Mouse (Mus musculus) kidney, postnatal 0 days (tissue): ENCODE data around the gene Calu. TPM values are rescaled to one million over a fixed set of nuclear protein-coding genes. Genes with fewer than 3 reads are reported as not detected.

Source experiments
- ATAC-seq: fragments of 200-750 bp; cut with Nextera tagmentation; replicated peaks from 2 replicates; pipeline ENCODE4 v1.8.0; 2017; ENCODE audit warnings: low read depth, moderate number of reproducible peaks, moderate TSS enrichment, moderate library complexity; ENCODE audit not compliant: low FRiP score
- DNase-seq: peaks from one replicate; pipeline ENCODE4 v3.0.0-alpha.2; 2016; ENCODE audit warnings: low spot score
- H3K27ac ChIP-seq: fragments of 300-500 bp; sonication (generic); 2 replicates; pipeline ENCODE4 v1.5.1; 2014; ENCODE audit warnings: mild to moderate bottlenecking
- H3K27me3 ChIP-seq: fragments of 300-500 bp; sonication (generic); 2 replicates; pipeline ENCODE4 v1.6.1; 2014; ENCODE audit warnings: low read length, mixed read lengths; ENCODE audit not compliant: insufficient read depth
- H3K36me3 ChIP-seq: fragments of 300-500 bp; sonication (generic); 2 replicates; pipeline ENCODE4 v1.6.1; 2014; ENCODE audit warnings: low read length, mixed read lengths; ENCODE audit not compliant: insufficient read depth
- H3K4me1 ChIP-seq: fragments of 300-500 bp; sonication (generic); replicated peaks from 2 replicates; pipeline ENCODE4 v1.6.1; 2014; ENCODE audit warnings: antibody characterized with exemption, low read length, mixed read lengths; ENCODE audit not compliant: insufficient read depth
- H3K4me2 ChIP-seq: fragments of 300-500 bp; sonication (generic); 2 replicates; pipeline ENCODE4 v1.6.1; 2014; ENCODE audit warnings: mild to moderate bottlenecking, low read length, moderate library complexity, mixed read lengths
- H3K4me3 ChIP-seq: fragments of 300-500 bp; sonication (generic); replicated peaks from 2 replicates; pipeline ENCODE4 v1.5.1; 2014; ENCODE audit warnings: low read depth, low read length
- H3K9ac ChIP-seq: fragments of 300-500 bp; sonication (generic); 2 replicates; pipeline ENCODE4 v1.6.1; 2014; ENCODE audit warnings: low read depth, low read length
- H3K9me3 ChIP-seq: fragments of 300-500 bp; sonication (generic); replicated peaks from 2 replicates; pipeline ENCODE4 v1.6.1; 2016; ENCODE audit warnings: low read length, inconsistent platforms, mixed read lengths
- CTCF ChIP-seq: IDR thresholded peaks from 2 replicates; pipeline ENCODE4 v1.5.1; 2016; ENCODE audit warnings: antibody characterized with exemption, low read depth, mild to moderate bottlenecking, moderate library complexity
- WGBS: fragments of 180-500 bp; shearing (Covaris S2); extraction: QIAGEN DNeasy Blood & Tissue Kit; methylation state at CpG from one replicate; pipeline ENCODE4 v1.1.7; 2014; 5-methylcytosine and 5-hydroxymethylcytosine counted together
- polyA plus RNA-seq: library from polyadenylated mRNA; unstranded; fragments of >200 nt; fragmentation: Nextera tagmentation; extraction: Ambion mirVana; gene quantifications from 2 replicates; pipeline ENCODE4 v1.2.1, GENCODE M21; 2015

The Calu gene
- polyA plus RNA-seq, 1 experiment from 2014 or later = 271 TPM

- WGBS = 70% methylated on average over 14 of the region's 14 CpGs
- Histone ChIP-seq H3K9ac (no peak overlapping the region), H3K27ac (no peak overlapping the region), H3K36me3 (no peaks in the 10 kb centered on the region), H3K27me3 (no peaks in the 10 kb centered on the region), H3K4me1 (0 out of 2 replicates have a peak, but pooled peaks cover 3% of the 10 kb centered on the region), H3K4me3 (no peak overlapping the region), H3K9me3 (no peaks in the 10 kb centered on the region), H3K4me2 (no peak overlapping the region)
- DNase-seq = no peak
- TF ChIP-seq CTCF = no peak
- ATAC-seq = no peak
Observed at GRCm38 (mm10) chr6:29313690-29314202, 34.1 kb upstream of the Calu start.

GRCm38 (mm10) chr6:29317286-29317685 lies 30.6 kb upstream of the Calu start:
- DNase-seq = no peak
- H3K4me3 ChIP-seq = no peak overlapping the region

GRCm38 (mm10) chr6:29317941-29318340 lies 29.9 kb upstream of the Calu start:
- ATAC-seq = no peak; the same call in 1 of the 2 replicates
- H3K4me2 ChIP-seq = no peak overlapping the region
- WGBS = 37% methylated on average over 3 of the region's 3 CpGs
- H3K9me3 ChIP-seq = no peaks in the 10 kb centered on the region
- H3K4me1 ChIP-seq = 0 out of 2 replicates have a peak, but pooled peaks cover 3% of the 10 kb centered on the region
- H3K9ac ChIP-seq = no peak overlapping the region
- no peaks in the 10 kb centered on the region for H3K27me3 ChIP-seq
- TF ChIP-seq CTCF = no peak
- H3K36me3 ChIP-seq = no peaks in the 10 kb centered on the region
- H3K4me3 ChIP-seq = no peak overlapping the region
- peak overlapping the region; percentile 36; the same call in 1 of the 2 replicates for H3K27ac ChIP-seq
- DNase-seq = peak; percentile 21

More at GRCm38 (mm10) chr6:29317286-29317685, 30.6 kb upstream of the Calu start:
- no peak for TF ChIP-seq CTCF
- Histone ChIP-seq H3K27me3 (no peaks in the 10 kb centered on the region), H3K27ac (no peak overlapping the region), H3K4me2 (no peak overlapping the region), H3K9ac (no peak overlapping the region), H3K4me1 (0 out of 2 replicates have a peak, but pooled peaks cover 3% of the 10 kb centered on the region), H3K36me3 (no peaks in the 10 kb centered on the region), H3K9me3 (no peaks in the 10 kb centered on the region)
- 64% methylated on average over 2 of the region's 2 CpGs for WGBS
- no peak for ATAC-seq

- DNase-seq = peak; percentile 78
- Histone ChIP-seq H3K9me3 (no peaks in the 10 kb centered on the region), H3K4me2 (no peak within 1 kb of the TSS), H3K9ac (no peak within 1 kb of the TSS), H3K4me1 (0 out of 2 replicates have a peak, but pooled peaks cover 3% of the 10 kb centered on the region), H3K27me3 (no peaks in the 10 kb centered on the region), H3K4me3 (no peak within 1 kb of the TSS), H3K27ac (peak within 1 kb of the TSS; percentile 36; the same call in 1 of the 2 replicates), H3K36me3 (no peaks in the 10 kb centered on the region)
- WGBS = 30% methylated on average over 5 of the region's 5 CpGs
- peak; percentile 49; the same call in 1 of the 2 replicates for ATAC-seq
- TF ChIP-seq CTCF = no peak
Observed at GRCm38 (mm10) chr6:29318879-29319278, 29.0 kb upstream of the Calu start, which contains the start of gene Fam71f1. Fam71f1 (plus strand) TSS chr6:29319140.

- H3K9ac ChIP-seq = no peak overlapping the region
- H3K4me3 ChIP-seq = no peak overlapping the region
- H3K36me3 ChIP-seq = no peaks in the 10 kb centered on the region
- H3K9me3 ChIP-seq = no peaks in the 10 kb centered on the region
- no peaks in the 10 kb centered on the region for H3K27me3 ChIP-seq
- DNase-seq = no peak
- WGBS = 70% methylated on average over 6 of the region's 6 CpGs
- no peak overlapping the region for H3K4me2 ChIP-seq
- TF ChIP-seq CTCF = no peak
- no peak overlapping the region for H3K27ac ChIP-seq
- no peak for ATAC-seq
- H3K4me1 ChIP-seq = 0 out of 2 replicates have a peak, but pooled peaks cover 3% of the 10 kb centered on the region
Observed at GRCm38 (mm10) chr6:29321586-29321985, 26.3 kb upstream of the Calu start.

GRCm38 (mm10) chr6:29322147-29322546 lies 25.7 kb upstream of the Calu start:
- DNase-seq (no peak), ATAC-seq (no peak)
- no peak overlapping the region for H3K27ac ChIP-seq
- no peaks in the 10 kb centered on the region for H3K9me3 ChIP-seq
- 0 out of 2 replicates have a peak, but pooled peaks cover 3% of the 10 kb centered on the region for H3K4me1 ChIP-seq
- no peak for TF ChIP-seq CTCF
- H3K4me3 ChIP-seq = no peak overlapping the region
- 92% methylated on average over 7 of the region's 7 CpGs for WGBS
- no peak overlapping the region for H3K9ac ChIP-seq
- no peaks in the 10 kb centered on the region for H3K27me3 ChIP-seq
- no peak overlapping the region for H3K4me2 ChIP-seq
- H3K36me3 ChIP-seq = no peaks in the 10 kb centered on the region
